Mouse (Mus musculus) liver, embryonic 13.5 days (tissue): ENCODE measurements at regions not wholly inside any gene's neighbourhood (a gene's known extent, or its start where the extent isn't known, plus 50 kb on each side); places are given as distances from the start of the nearest gene placed in this dataset.

Experiments
- ATAC-seq: fragments of 200-750 bp; cut with Nextera tagmentation; 2 replicates; pipeline ENCODE4 v1.8.0; 2017; ENCODE audit warnings: low read depth, mild to moderate bottlenecking, moderate number of reproducible peaks, moderate library complexity
- DNase-seq: peaks from one replicate; pipeline ENCODE4 v3.0.0; 2022
- H3K27ac ChIP-seq: fragments of 300-500 bp; sonication (generic); 2 replicates; pipeline ENCODE4 v1.5.1; 2015; ENCODE audit warnings: moderate library complexity, mild to moderate bottlenecking, inconsistent platforms
- H3K27me3 ChIP-seq: fragments of 300-500 bp; sonication (generic); 2 replicates; pipeline ENCODE4 v1.6.1; 2015; ENCODE audit warnings: mild to moderate bottlenecking, inconsistent platforms
- H3K36me3 ChIP-seq: fragments of 300-500 bp; sonication (generic); 2 replicates; pipeline ENCODE4 v1.6.1; 2015; ENCODE audit warnings: mild to moderate bottlenecking, inconsistent platforms
- H3K4me1 ChIP-seq: fragments of 300-500 bp; sonication (generic); replicated peaks from 2 replicates; pipeline ENCODE4 v1.6.1; 2015; ENCODE audit warnings: inconsistent platforms
- H3K4me2 ChIP-seq: fragments of 300-500 bp; sonication (generic); 2 replicates; pipeline ENCODE4 v1.6.1; 2015; ENCODE audit warnings: inconsistent platforms, mild to moderate bottlenecking, moderate library complexity
- H3K4me3 ChIP-seq: fragments of 300-500 bp; sonication (generic); replicated peaks from 2 replicates; pipeline ENCODE4 v1.5.1; 2015; ENCODE audit warnings: mild to moderate bottlenecking, inconsistent platforms
- H3K9ac ChIP-seq: fragments of 300-500 bp; sonication (generic); 2 replicates; pipeline ENCODE4 v1.6.1; 2015; ENCODE audit warnings: mild to moderate bottlenecking, inconsistent platforms
- H3K9me3 ChIP-seq: fragments of 300-500 bp; sonication (generic); replicated peaks from 2 replicates; pipeline ENCODE4 v1.6.1; 2016; ENCODE audit warnings: inconsistent platforms
- WGBS: fragments of 180-500 bp; shearing (Covaris S2); methylation state at CpG from one replicate; pipeline ENCODE4 v1.1.7; 2015; ENCODE audit not compliant: insufficient replicate concordance; 5-methylcytosine and 5-hydroxymethylcytosine counted together

DNA sequence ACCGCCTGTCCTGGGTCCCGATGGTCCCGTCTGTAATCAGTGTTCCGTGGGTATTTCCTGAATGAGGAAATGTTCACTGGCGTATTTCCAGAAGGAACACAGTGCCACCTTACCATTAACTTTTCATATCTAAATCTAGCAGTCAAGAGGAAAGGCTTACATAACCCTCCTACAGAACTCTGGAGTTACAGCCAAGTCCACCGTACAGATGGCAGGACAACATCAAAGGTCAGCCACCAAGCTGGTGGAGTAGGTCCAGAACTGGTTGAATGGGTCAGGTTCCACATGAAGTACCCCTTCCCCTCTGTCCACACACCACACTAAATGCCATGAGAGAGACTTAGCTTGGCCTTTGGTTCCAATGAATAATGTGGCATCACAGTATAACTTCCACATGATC lies 139.7 kb downstream of the Barhl2 start:
- no peak for DNase-seq
- Histone ChIP-seq H3K9me3 (no peaks in the 10 kb centered on the region), H3K27ac (no peak overlapping the region), H3K27me3 (no peaks in the 10 kb centered on the region), H3K4me1 (no peaks in the 10 kb centered on the region), H3K4me2 (no peak overlapping the region), H3K4me3 (no peak overlapping the region), H3K9ac (no peak overlapping the region), H3K36me3 (no peaks in the 10 kb centered on the region)
- ATAC-seq, result no peak
- 58% methylated on average over 6 of the region's 6 CpGs for WGBS

- H3K9me3 ChIP-seq, result no peaks in the 10 kb centered on the region
- no peaks in the 10 kb centered on the region for H3K27me3 ChIP-seq
- DNase-seq (no peak), ATAC-seq (no peak)
- H3K9ac ChIP-seq, result no peak overlapping the region
- H3K4me1 ChIP-seq, result no peaks in the 10 kb centered on the region
- H3K4me2 ChIP-seq, result no peak overlapping the region
- H3K27ac ChIP-seq, result no peak overlapping the region
- H3K4me3 ChIP-seq, result no peak overlapping the region
- no peaks in the 10 kb centered on the region for H3K36me3 ChIP-seq
- WGBS, result 52% methylated on average over 6 of the region's 6 CpGs
Observed at GRCm38 (mm10) chr5:106313874-106314273, 144.1 kb downstream of the Barhl2 start.

DNA sequence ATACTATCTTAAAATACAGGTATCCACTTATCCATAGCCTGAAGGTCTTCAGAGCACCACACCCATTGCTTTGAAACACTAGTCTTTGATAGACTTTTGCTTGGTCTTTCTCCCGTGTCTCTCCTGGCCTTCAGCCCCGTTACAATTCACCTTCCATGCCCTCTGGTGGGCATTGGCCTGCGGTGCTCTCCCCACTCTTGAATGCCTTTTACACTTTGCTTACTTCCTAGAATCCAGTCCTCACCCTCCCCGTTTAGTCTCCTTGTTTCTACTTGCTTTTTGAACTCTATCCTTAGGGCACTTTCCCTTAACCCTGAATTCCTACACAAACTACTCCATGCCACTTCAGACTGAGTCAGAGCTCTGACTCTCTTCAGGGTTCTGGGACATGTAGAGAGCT lies 156.6 kb downstream of the Barhl2 start:
- ATAC-seq (no peak), DNase-seq (no peak)
- Histone ChIP-seq H3K4me1 (0 out of 2 replicates have a peak, but pooled peaks cover under 1% of the 10 kb centered on the region), H3K4me2 (no peak overlapping the region), H3K4me3 (no peak overlapping the region), H3K9me3 (no peaks in the 10 kb centered on the region), H3K9ac (no peak overlapping the region), H3K27me3 (no peaks in the 10 kb centered on the region), H3K36me3 (no peaks in the 10 kb centered on the region), H3K27ac (no peak overlapping the region)
- 44% methylated on average over 4 of the region's 4 CpGs for WGBS

DNA sequence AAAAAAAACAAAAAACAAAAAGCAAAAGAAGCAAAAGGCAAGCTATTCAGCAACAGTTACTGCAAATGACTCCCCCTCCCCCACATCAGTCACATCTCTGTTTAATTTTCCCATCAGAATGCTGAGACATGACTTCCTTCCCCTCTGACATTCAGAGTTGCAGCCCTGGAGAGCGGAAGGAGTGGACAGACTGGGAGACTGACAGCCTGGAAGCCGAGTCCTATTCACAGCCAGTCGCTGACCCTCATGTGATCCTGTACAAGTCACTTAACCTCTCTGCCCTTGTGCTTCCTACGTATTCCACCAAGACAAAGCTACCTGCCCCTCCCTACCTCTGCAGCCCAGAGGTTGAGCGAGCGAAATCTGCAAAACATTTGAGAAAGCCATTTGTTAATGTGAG lies 161.2 kb downstream of the Barhl2 start:
- no peak for ATAC-seq
- H3K36me3 ChIP-seq, result no peaks in the 10 kb centered on the region
- 32% methylated on average over 6 of the region's 6 CpGs for WGBS
- no peak for DNase-seq
- H3K9me3 ChIP-seq, result no peaks in the 10 kb centered on the region
- H3K4me3 ChIP-seq, result no peak overlapping the region
- no peak overlapping the region for H3K27ac ChIP-seq
- no peaks in the 10 kb centered on the region for H3K27me3 ChIP-seq
- H3K4me1 ChIP-seq, result peaks cover 6% of the 10 kb centered on the region
- H3K9ac ChIP-seq, result no peak overlapping the region
- no peak overlapping the region for H3K4me2 ChIP-seq

DNA sequence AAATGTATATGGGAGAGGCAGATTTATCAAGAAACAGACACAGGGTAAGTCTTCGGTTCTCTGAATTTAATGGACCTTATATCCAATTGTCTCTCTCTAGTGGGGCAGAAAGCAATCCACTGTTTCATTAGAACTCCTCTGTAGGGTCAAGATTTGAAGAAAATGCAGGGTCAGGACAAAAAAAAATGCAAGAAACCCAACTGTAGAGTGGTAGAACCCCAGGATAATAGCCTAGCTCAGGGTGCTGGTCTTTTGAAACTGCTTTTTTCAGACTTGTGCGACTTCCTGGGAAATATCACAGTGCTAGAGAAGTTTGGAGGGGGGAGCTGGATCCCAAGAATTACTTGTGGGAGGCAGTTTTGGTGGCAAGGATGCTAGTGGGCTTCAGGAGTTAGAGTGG lies 162.0 kb downstream of the Barhl2 start:
- ATAC-seq, result no peak
- 46% methylated on average over 2 of the region's 2 CpGs for WGBS

DNA sequence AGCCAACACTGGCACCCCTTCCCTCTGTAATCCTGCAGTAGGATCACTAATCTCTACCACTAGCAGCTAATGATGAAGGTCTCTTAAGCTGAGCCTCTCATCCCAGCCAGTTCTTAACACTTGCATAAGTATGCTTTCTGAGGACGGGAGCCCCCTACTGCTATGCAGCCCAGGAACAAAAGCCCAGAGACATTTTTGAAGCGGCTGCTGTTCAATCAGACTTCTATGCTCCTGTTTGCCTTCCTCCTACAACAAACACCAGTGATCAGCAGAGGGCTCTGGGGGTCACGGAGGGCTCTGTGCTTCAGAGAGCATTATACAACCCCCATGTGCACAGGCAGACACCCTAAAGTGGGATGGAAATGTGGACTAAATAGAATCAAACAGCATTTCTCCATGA lies 162.4 kb downstream of the Barhl2 start:
- DNase-seq, result no peak
- no peak overlapping the region for H3K4me2 ChIP-seq
- no peak for ATAC-seq
- H3K9me3 ChIP-seq, result no peaks in the 10 kb centered on the region
- no peaks in the 10 kb centered on the region for H3K27me3 ChIP-seq
- peaks cover 6% of the 10 kb centered on the region for H3K4me1 ChIP-seq
- no peak overlapping the region for H3K9ac ChIP-seq
- no peak overlapping the region for H3K4me3 ChIP-seq
- H3K36me3 ChIP-seq, result no peaks in the 10 kb centered on the region
- 22% methylated on average over 3 of the region's 3 CpGs for WGBS
- no peak overlapping the region for H3K27ac ChIP-seq

More for the DNA sequence above, 162.0 kb downstream of the Barhl2 start:
- Histone ChIP-seq H3K4me3 (no peak overlapping the region), H3K27me3 (no peaks in the 10 kb centered on the region), H3K9me3 (no peaks in the 10 kb centered on the region), H3K27ac (no peak overlapping the region), H3K4me1 (peaks cover 6% of the 10 kb centered on the region), H3K36me3 (no peaks in the 10 kb centered on the region), H3K4me2 (no peak overlapping the region), H3K9ac (no peak overlapping the region)
- DNase-seq, result no peak

- no peak overlapping the region for H3K4me2 ChIP-seq
- WGBS, result 60% methylated on average over 16 of the region's 16 CpGs
- H3K4me3 ChIP-seq, result no peak overlapping the region
- ATAC-seq, result no peak
- H3K27me3 ChIP-seq, result no peaks in the 10 kb centered on the region
- no peak overlapping the region for H3K9ac ChIP-seq
- H3K36me3 ChIP-seq, result no peaks in the 10 kb centered on the region
- H3K9me3 ChIP-seq, result no peaks in the 10 kb centered on the region
- DNase-seq, result no peak
- no peak overlapping the region for H3K27ac ChIP-seq
- peaks cover 6% of the 10 kb centered on the region for H3K4me1 ChIP-seq
Observed at GRCm38 (mm10) chr5:106292387-106293229, 165.4 kb downstream of the Barhl2 start.

- no peak for DNase-seq
- Histone ChIP-seq H3K4me1 (no peaks in the 10 kb centered on the region), H3K9me3 (no peaks in the 10 kb centered on the region), H3K4me3 (no peak overlapping the region), H3K27ac (no peak overlapping the region), H3K9ac (no peak overlapping the region), H3K36me3 (no peaks in the 10 kb centered on the region), H3K4me2 (no peak overlapping the region), H3K27me3 (no peaks in the 10 kb centered on the region)
- WGBS, result 21% methylated on average over 4 of the region's 4 CpGs
- no peak for ATAC-seq
Observed at GRCm38 (mm10) chr5:106285152-106285551, 172.8 kb downstream of the Barhl2 start.

DNA sequence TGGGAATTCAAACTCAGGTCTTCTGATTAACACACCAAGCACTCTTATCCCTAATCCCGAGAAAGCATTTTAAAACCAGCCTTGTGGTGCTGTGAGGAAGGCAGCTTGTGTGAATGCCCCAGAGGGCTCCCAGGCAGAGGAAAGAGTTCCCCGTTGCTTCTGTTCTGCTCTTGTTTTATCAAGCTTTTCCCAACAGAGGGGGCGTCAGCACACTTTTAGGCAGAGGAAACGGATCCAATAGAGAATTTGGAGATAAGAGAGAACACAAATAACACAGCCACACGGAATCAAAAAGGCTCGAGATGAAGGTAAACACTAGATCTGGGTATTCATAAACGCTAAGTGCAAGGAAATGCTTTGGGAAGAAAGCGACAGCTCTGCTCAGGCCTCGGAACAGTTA lies 173.2 kb downstream of the Barhl2 start:
- H3K4me2 ChIP-seq, result no peak overlapping the region
- WGBS, result 18% methylated on average over 9 of the region's 9 CpGs
- no peak overlapping the region for H3K27ac ChIP-seq
- H3K9ac ChIP-seq, result no peak overlapping the region
- H3K36me3 ChIP-seq, result no peaks in the 10 kb centered on the region
- H3K4me3 ChIP-seq, result no peak overlapping the region
- DNase-seq, result no peak
- no peaks in the 10 kb centered on the region for H3K27me3 ChIP-seq
- no peak for ATAC-seq
- no peaks in the 10 kb centered on the region for H3K4me1 ChIP-seq
- peaks cover 2% of the 10 kb centered on the region; the same call in 1 of the 2 replicates for H3K9me3 ChIP-seq

DNA sequence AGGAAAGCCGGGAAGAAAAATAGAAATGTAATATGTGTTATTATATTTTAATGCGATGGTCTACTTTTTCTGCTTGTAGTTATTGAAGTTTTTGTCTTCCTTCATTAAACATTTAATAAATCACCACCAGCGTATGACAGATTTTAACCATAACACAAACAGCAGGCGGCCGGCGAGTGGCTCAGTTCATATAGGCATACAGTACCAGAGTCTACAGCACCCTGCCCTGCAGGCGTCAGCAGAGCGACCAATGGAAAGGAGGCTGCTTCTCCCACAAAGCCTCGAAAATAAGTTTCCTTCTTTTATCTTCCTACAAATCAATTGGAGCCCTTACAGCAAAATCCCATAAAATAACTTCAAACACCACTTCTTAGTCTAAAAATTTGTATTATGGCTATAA lies 175.3 kb downstream of the Barhl2 start:
- whole genome bisulfite sequencing, result 68% methylated on average over 9 of the region's 9 CpGs
- no peaks in the 10 kb centered on the region for H3K36me3 ChIP-seq
- DNase-seq, result no peak

GRCm38 (mm10) chr5:106277786-106278185 lies 180.2 kb downstream of the Barhl2 start:
- no peaks in the 10 kb centered on the region for H3K27me3 ChIP-seq
- H3K27ac ChIP-seq, result no peak overlapping the region
- no peak for DNase-seq
- H3K9ac ChIP-seq, result no peak overlapping the region
- peaks cover 4% of the 10 kb centered on the region; the same call in 1 of the 2 replicates for H3K9me3 ChIP-seq
- 77% methylated on average over 8 of the region's 8 CpGs for WGBS
- no peaks in the 10 kb centered on the region for H3K4me1 ChIP-seq
- H3K4me3 ChIP-seq, result no peak overlapping the region
- no peak for ATAC-seq
- H3K4me2 ChIP-seq, result no peak overlapping the region
- H3K36me3 ChIP-seq, result no peaks in the 10 kb centered on the region

More for the DNA sequence above, 175.3 kb downstream of the Barhl2 start:
- H3K4me1 ChIP-seq, result no peaks in the 10 kb centered on the region
- H3K27me3 ChIP-seq, result no peaks in the 10 kb centered on the region
- no peak overlapping the region for H3K4me2 ChIP-seq
- H3K4me3 ChIP-seq, result no peak overlapping the region
- H3K27ac ChIP-seq, result no peak overlapping the region
- peaks cover 4% of the 10 kb centered on the region; the same call in 1 of the 2 replicates for H3K9me3 ChIP-seq
- no peak for ATAC-seq
- no peak overlapping the region for H3K9ac ChIP-seq

- no peak overlapping the region for H3K4me2 ChIP-seq
- no peak overlapping the region for H3K4me3 ChIP-seq
- H3K9me3 ChIP-seq, result peaks cover 4% of the 10 kb centered on the region; the same call in 1 of the 2 replicates
- no peak overlapping the region for H3K27ac ChIP-seq
- H3K4me1 ChIP-seq, result no peaks in the 10 kb centered on the region
- H3K27me3 ChIP-seq, result no peaks in the 10 kb centered on the region
- H3K36me3 ChIP-seq, result no peaks in the 10 kb centered on the region
- DNase-seq (no peak), ATAC-seq (no peak)
- WGBS, result 60% methylated on average over 9 of the region's 9 CpGs
- no peak overlapping the region for H3K9ac ChIP-seq
Observed at GRCm38 (mm10) chr5:106277231-106277630, 180.7 kb downstream of the Barhl2 start.
